Mouse (Mus musculus) midbrain, postnatal 0 days (tissue): ENCODE data around the gene Slc25a30. TPM values are rescaled to one million over a fixed set of nuclear protein-coding genes. Genes with fewer than 3 reads are reported as not detected.

Source experiments
- ATAC-seq: fragments of 200-750 bp; cut with Nextera tagmentation; 2 replicates; pipeline ENCODE4 v1.8.0; 2017; ENCODE audit warnings: moderate number of reproducible peaks, mild to moderate bottlenecking, moderate TSS enrichment, moderate library complexity; ENCODE audit not compliant: low FRiP score
- DNase-seq: peaks from one replicate; pipeline ENCODE4 v3.0.0-alpha.2; 2015; ENCODE audit warnings: low spot score
- H3K27ac ChIP-seq: fragments of 300-500 bp; sonication (generic); 2 replicates; pipeline ENCODE4 v1.5.1; 2014; ENCODE audit warnings: low read depth, mild to moderate bottlenecking, low read length, mixed read lengths
- H3K27me3 ChIP-seq: fragments of 300-500 bp; sonication (generic); 2 replicates; pipeline ENCODE4 v1.6.1; 2014; ENCODE audit warnings: low read length, control low read depth, mixed read lengths; ENCODE audit not compliant: insufficient read depth
- H3K36me3 ChIP-seq: fragments of 300-500 bp; sonication (generic); 2 replicates; pipeline ENCODE4 v1.6.1; 2014; ENCODE audit warnings: low read length, control low read depth, mixed read lengths; ENCODE audit not compliant: insufficient read depth
- H3K4me1 ChIP-seq: fragments of 300-500 bp; sonication (generic); 2 replicates; pipeline ENCODE4 v1.6.1; 2014; ENCODE audit warnings: mild to moderate bottlenecking, control low read depth, antibody characterized with exemption, low read length, mixed read lengths; ENCODE audit not compliant: insufficient read depth
- H3K4me2 ChIP-seq: fragments of 300-500 bp; sonication (generic); 2 replicates; pipeline ENCODE4 v1.6.1; 2014; ENCODE audit warnings: low read depth, mild to moderate bottlenecking, low read length, mixed read lengths; ENCODE audit not compliant: poor library complexity, severe bottlenecking
- H3K4me3 ChIP-seq: fragments of 300-500 bp; sonication (generic); 2 replicates; pipeline ENCODE4 v1.5.1; 2014; ENCODE audit warnings: low read depth, mild to moderate bottlenecking, low read length, moderate library complexity
- H3K9ac ChIP-seq: fragments of 300-500 bp; sonication (generic); replicated peaks from 2 replicates; pipeline ENCODE4 v1.6.1; 2014; ENCODE audit warnings: mild to moderate bottlenecking, low read length, moderate library complexity, mixed read lengths; ENCODE audit not compliant: poor library complexity, severe bottlenecking
- H3K9me3 ChIP-seq: fragments of 300-500 bp; sonication (generic); 2 replicates; pipeline ENCODE4 v1.6.1; 2016; ENCODE audit warnings: low read length, control low read depth
- CTCF ChIP-seq: IDR thresholded peaks from 2 replicates; pipeline ENCODE4 v1.5.1; 2016; ENCODE audit warnings: antibody characterized with exemption, mild to moderate bottlenecking
- WGBS: fragments of 180-500 bp; shearing (Covaris S2); extraction: QIAGEN DNeasy Blood & Tissue Kit; methylation state at CpG from one replicate; pipeline ENCODE4 v1.1.7; 2014; 5-methylcytosine and 5-hydroxymethylcytosine counted together
- polyA plus RNA-seq: library from polyadenylated mRNA; unstranded; fragments of >200 nt; fragmentation: Nextera tagmentation; extraction: Ambion mirVana; gene quantifications from 2 replicates; pipeline ENCODE4 v1.2.1, GENCODE M21; 2015
- total RNA-seq: library from RNA; depleted of rRNA; stranded (reverse); fragments of >200 nt; gene quantifications from 2 replicates; pipeline ENCODE4 v1.2.3, GENCODE M21; 2014

The Slc25a30 gene
- total and polyA plus RNA-seq, 2 experiments from 2014 or later: 6.5 to 9.6 TPM

DNA sequence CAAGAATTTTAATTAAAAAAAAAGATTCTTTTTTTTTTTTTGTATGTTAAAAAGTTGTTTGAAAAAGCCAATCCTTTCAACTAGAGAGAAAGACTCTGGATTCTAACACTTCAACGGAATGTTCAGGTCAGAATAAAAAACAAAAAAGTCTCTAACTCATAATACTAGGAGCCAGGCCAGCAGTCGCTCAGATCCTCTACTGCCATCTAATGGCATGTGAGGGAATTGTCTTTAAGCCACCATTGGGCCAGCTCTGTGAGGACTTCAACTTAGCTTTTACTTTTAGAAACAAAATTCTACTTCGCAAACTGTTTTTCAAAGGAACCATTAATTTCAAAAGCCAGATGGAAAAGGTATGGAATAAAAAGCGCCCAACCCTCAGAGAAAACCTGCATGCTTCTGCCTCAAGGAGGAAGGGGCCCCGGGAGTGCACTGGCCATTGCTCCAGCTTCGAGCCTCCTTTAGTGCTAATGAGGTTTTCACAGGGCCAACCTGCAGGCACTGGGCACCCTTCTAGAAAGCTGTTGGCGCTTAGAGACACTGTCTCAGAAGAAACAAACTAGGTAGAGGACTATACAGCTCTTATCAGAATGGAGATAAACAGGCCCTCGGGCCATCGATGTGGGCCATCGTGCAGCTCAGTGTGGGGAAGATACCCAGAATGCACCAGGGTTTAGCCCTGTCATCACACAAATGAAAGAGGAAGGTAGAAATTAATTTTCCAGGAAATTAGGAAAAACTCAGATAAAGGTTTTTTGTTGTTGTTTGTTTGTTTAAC lies 25.6 kb downstream of the Slc25a30 start:
- no peaks in the 10 kb centered on the region for H3K27me3 ChIP-seq
- DNase-seq (peak; percentile 67), ATAC-seq (no peak)
- H3K4me1 ChIP-seq: no peaks in the 10 kb centered on the region
- no peaks in the 10 kb centered on the region for H3K9me3 ChIP-seq
- no peak overlapping the region for H3K27ac ChIP-seq
- no peak overlapping the region for H3K4me2 ChIP-seq
- WGBS: 61% methylated on average over 10 of the region's 10 CpGs
- peak; percentile 83 for TF ChIP-seq CTCF
- H3K4me3 ChIP-seq: no peak overlapping the region
- H3K36me3 ChIP-seq: peaks cover 12% of the 10 kb centered on the region; the same call in 1 of the 2 replicates
- H3K9ac ChIP-seq: no peak overlapping the region

GRCm38 (mm10) chr14:75758401-75758800 lies 28.4 kb downstream of the Slc25a30 start:
- 82% methylated on average over 7 of the region's 7 CpGs for WGBS
- no peak overlapping the region for H3K27ac ChIP-seq
- ATAC-seq: no peak
- H3K27me3 ChIP-seq: no peaks in the 10 kb centered on the region
- H3K9me3 ChIP-seq: no peaks in the 10 kb centered on the region
- DNase-seq: peak; percentile 31
- peaks cover 1% of the 10 kb centered on the region; the same call in 1 of the 2 replicates for H3K4me1 ChIP-seq
- no peak overlapping the region for H3K9ac ChIP-seq
- no peak overlapping the region for H3K4me3 ChIP-seq
- H3K36me3 ChIP-seq: peaks cover 12% of the 10 kb centered on the region; the same call in 1 of the 2 replicates
- no peak for TF ChIP-seq CTCF
- no peak overlapping the region for H3K4me2 ChIP-seq

GRCm38 (mm10) chr14:75757821-75758220 lies 29.0 kb downstream of the Slc25a30 start:
- no peak overlapping the region for H3K4me2 ChIP-seq
- ATAC-seq (no peak), DNase-seq (no peak)
- no peak overlapping the region for H3K4me3 ChIP-seq
- H3K36me3 ChIP-seq: peaks cover 11% of the 10 kb centered on the region; the same call in 1 of the 2 replicates
- H3K9ac ChIP-seq: no peak overlapping the region
- H3K27me3 ChIP-seq: no peaks in the 10 kb centered on the region
- 85% methylated on average over 2 of the region's 2 CpGs for WGBS
- no peak for TF ChIP-seq CTCF
- H3K4me1 ChIP-seq: peaks cover 7% of the 10 kb centered on the region
- no peak overlapping the region for H3K27ac ChIP-seq
- no peaks in the 10 kb centered on the region for H3K9me3 ChIP-seq

- Histone ChIP-seq H3K4me2 (no peak overlapping the region), H3K27ac (no peak overlapping the region), H3K9ac (no peak overlapping the region), H3K9me3 (no peaks in the 10 kb centered on the region), H3K4me3 (no peak overlapping the region), H3K36me3 (peaks cover 5% of the 10 kb centered on the region; the same call in 1 of the 2 replicates), H3K27me3 (no peaks in the 10 kb centered on the region), H3K4me1 (peaks cover 15% of the 10 kb centered on the region)
- DNase-seq (no peak), ATAC-seq (no peak)
- WGBS: 90% methylated on average over 6 of the region's 6 CpGs
- TF ChIP-seq CTCF: no peak
Observed at GRCm38 (mm10) chr14:75756971-75757370, 29.9 kb downstream of the Slc25a30 start.

DNA sequence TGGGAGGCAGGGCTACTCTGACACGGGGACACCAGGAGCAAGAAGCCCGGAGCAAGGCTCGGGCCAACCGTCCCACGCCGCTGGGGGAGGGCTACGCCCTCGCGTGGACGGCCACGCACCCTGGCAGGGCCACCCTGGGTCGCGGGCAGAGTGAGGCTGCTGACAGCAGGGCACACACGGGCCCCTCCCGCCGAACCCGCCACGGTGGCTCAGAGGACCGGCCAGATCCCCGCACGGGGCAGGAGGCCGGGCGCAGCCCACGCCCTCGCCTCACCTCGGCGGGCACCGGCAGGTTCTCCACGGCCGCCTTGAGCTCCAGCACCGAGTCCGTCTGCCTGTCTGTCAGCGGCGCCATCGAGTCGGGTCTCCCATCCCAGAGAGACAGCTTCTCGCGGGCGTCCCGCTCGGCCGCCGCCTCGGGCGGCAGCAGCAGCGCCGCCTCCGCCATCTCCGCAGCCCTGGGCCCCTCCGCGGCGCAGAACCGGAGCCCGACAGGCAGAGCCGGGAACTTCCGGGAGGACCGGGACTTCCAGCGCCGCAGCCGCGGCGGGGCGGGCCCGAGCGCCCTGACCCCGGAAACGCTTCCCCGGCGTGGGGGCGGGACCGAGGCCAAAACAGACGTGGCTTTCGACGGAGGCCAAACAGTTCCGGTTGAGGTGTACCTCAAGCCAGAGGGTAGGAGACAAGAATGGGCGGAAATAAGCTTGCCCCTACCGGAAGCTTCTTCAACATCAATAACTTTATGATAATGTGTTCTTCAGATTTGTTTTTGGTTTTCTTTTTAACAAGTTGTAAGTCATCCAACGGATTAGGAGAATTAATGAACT lies 32.6 kb downstream of the Slc25a30 start, which contains the start of gene Cog3:
Gene Cog3, minus strand, starts transcription at position 527 of the 827 bp plus-strand sequence.
- no peaks in the 10 kb centered on the region for H3K27me3 ChIP-seq
- peak within 1 kb of the TSS; percentile 96 for H3K4me3 ChIP-seq
- H3K9ac ChIP-seq: peak within 1 kb of the TSS; percentile 91
- H3K4me2 ChIP-seq: peak within 1 kb of the TSS; percentile 85
- WGBS: under 1% methylated on average over 60 of the region's 78 CpGs
- H3K4me1 ChIP-seq: peaks cover 21% of the 10 kb centered on the region
- H3K36me3 ChIP-seq: 0 out of 2 replicates have a peak, but pooled peaks cover 3% of the 10 kb centered on the region
- no peaks in the 10 kb centered on the region for H3K9me3 ChIP-seq
- H3K27ac ChIP-seq: peak within 1 kb of the TSS; percentile 74
- DNase-seq: peak; percentile 97
- ATAC-seq: peak; percentile 98
- peak; percentile 40 for TF ChIP-seq CTCF
